Mouse (Mus musculus) retina, embryonic 14.5 days (tissue): Measurements from ENCODE around the gene Ablim1.
A peak's percentile ranks its signal among the peaks of the same experiment; 100 is the strongest.

ENCODE experiments used
- DNase-seq: peaks from one replicate; pipeline ENCODE4 v3.0.0-alpha.2; 2015; ENCODE audit warnings: low spot score

The Ablim1 gene

DNA sequence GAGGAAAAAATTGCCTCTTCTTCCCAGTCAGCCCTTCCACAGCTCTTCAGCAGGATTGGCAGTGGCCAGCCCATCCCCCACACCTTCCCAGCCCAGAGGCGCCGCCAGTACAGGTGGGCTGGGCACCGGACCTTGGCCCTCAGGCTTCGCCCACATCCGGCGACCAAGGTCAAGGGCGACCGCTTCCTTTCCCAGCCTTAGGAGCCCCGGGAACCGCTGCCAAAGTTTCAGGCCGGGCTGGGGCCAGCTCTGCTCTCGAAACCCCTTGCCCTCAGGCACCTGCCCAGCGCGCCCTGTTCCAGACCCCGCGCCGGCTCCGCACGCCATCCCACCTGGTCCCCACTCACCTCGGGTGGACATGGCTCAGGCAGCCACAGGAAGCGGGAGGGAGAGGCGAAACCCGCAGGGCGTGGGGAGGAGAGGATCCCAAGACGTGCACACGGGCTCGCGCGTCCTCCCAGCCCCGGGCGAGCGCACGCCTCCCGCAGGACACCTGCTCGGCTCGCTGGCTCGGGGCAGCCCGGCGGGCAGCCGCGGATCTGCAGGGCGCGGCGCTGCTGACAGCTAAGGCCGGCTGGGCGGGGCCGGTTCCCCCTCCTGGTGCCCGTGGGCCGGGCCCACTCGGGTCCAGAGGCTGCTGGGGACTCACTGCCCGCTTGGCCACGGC is at the start of gene Ablim1:
Gene Ablim1 (minus strand): TSS at position 574 of the 667 bp plus-strand sequence.
- peak; percentile 60 for DNase-seq

DNA sequence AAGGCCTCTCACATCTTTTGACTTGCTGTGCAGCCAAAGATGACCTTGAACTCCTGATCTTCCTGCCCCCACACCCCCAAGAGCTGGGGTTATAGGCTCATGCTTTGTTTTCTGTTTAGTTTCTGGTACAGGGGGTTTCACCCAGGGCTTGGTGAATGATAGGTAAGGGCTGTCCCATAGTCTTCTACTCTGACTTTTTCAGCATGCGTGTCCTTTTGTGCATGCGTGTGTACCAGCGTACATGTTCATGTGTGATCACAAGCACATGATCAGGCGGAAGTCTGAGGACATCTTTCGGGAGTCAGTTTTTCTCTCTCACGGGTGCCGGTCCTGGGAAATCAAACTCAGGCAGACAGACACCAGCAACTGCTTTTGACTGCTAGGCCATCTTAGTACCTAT is 48.8 kb upstream of the Ablim1 start:
- no peak for DNase-seq

DNA sequence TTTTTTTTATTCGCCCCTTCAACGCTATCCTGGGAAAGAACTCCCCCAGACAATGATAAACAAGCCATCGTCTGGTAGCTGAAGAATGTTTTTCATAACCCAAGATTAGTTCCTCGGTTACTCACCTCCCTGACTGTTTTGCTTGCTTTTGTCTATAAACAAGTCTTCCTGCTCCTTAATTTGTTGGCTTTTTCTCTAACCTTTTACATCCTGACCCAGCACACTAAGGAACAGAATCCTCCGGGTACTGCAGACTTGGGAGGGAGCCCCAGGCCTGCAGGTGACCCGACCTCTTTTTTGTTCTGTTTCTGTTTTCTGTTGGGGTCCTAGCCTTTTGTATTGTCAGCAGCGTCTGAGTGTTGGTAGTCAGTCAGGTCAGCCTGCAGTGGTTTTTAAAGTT is 48.4 kb upstream of the Ablim1 start:
- no peak for DNase-seq

DNA sequence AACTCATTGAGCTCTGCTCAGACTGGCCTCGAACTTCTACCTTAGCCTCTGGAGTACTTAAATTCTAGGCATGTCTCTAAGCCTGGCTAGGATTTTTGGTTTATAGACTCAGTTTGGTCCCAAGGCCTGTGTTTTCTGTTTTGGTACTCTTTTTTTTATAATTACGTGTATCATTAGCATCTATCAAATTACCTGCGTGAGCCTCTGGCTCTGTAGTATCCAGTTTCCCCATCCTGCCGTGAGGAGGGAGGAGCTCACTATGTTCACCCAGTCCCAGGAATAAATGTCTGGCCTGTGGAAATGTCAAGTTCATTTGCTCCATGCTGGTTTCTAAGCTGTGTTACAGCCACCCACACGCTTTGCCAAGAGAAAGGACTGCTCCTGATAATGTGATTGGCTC is 47.9 kb upstream of the Ablim1 start:
- no peak for DNase-seq

DNA sequence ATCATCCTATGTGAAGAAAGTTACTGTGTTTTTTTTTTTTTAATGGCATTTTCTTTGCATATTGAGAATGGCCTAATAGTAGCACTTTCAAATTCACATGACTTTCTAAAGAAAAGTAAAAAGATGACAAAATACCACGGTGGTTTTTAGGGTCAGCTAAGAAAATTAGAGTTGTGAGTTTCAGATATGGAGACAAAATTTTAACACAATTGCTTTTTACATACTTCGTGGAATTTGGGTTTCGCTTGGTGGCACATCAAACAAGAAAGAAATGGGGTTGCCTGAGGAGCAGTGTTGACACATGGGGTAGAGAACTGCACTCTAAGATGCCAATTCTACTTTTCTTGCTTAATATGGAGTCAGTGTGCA is 47.2 kb upstream of the Ablim1 start:
- DNase-seq: no peak

DNA sequence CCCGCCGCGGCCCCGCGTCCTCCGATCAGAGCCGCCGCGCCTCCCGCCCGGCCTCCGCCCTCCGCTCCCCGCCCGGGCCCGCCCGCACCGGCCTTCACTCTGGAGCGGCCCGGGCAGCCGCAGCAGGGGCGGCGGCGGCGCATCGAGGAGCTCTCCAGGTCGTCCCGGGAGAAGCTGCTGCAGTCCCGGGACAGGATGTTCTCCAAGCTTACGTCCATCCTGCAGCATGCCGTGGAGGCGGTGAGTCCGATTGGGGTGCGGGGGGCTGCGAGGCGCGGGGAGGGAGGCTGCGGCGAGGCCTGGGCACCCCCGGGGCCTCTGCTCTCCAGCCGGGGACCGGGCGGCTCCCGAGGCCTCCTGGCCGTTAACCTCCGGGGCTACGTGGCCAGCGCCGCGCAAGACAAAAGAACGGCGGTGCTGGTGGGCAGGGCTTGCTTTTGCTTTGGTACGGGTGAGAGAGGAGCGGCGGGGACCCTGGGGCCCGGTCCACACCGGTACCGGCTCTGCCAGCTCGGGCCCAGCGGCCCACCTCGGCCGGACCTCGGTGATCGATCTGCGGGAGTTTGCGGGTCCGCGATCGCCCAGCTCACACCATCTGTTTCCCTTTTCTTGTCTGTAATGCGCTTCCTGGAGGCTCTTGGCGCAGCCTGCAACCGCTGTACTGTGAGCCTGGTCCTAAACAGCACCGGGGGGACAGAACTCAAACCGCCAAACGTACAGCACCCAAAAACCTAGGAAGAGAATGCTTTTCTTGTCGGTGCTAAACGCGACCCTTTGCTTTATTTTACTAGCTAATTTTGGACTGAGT is 46.6 kb upstream of the Ablim1 start:
- DNase-seq: peak; percentile 65

DNA sequence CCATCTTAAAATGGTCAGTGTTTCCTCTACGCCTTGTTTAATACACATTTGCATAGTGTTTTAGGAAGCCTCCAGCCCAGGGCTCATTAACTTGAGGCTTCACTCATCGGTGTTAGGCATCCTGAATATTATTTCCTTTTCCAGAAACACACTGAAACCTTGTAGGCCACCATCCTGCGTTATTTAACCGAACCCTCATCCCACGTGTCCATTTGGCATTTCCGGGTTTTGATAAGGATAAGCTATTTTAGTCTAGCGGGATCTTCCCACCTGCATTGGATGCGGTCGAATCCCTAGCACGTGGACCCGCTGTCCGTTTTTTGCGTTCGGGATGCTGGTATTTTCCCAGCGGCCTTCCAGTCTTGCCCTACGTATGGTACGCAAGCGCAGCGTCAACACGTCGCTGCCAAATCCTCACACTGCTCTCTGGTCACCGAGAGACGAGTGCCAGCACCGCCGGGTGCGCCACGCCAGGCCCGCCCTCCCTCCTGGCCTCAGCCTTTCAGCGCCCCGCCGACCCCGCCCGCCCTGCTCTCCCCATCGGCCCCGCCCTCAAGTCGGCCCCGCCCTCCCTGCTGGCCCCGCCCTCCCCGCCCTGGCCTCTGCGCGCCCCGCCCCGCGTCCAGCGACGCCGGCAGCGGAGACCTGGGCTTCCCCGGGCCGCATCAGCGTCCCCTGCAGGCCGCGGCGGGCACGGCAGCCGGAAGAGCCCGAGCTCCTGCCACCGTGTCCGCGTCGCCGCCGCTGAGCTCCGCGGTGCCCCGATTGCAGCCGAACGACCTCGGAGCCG is 45.8 kb upstream of the Ablim1 start, which contains the start of gene Fam160b1:
Gene Fam160b1 (plus strand): TSS at position 340 of the 790 bp plus-strand sequence.
- DNase-seq: peak; percentile 95

DNA sequence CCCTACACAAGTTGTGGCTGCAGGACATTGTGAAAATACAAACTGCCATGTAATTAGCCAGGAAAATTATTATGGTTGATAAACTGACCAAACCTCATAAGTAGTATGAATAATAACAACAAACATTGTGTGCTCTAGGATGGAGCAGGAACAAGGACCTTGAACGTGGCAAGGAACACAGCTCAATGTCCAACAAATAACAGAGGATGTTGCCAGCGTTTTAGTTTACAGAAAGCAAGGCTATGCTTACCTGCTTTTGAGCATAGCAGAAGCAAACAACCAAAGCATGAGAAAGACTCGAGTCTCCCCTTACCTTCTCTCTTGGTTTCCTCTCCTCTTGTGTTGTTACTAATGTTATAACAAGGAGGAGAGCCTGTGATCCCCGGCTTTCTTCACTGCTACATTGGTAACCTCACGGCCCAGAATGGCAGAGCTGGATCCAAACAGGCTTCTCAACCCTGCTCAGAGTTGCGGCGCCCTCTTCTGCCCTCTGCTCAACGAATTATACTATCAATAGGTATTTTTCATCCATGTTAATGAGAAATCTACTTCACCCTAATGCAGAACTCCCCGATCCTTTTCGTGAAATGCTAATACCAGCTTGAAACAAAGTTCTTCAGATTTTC is 45.1 kb upstream of the Ablim1 start:
- DNase-seq: no peak

DNA sequence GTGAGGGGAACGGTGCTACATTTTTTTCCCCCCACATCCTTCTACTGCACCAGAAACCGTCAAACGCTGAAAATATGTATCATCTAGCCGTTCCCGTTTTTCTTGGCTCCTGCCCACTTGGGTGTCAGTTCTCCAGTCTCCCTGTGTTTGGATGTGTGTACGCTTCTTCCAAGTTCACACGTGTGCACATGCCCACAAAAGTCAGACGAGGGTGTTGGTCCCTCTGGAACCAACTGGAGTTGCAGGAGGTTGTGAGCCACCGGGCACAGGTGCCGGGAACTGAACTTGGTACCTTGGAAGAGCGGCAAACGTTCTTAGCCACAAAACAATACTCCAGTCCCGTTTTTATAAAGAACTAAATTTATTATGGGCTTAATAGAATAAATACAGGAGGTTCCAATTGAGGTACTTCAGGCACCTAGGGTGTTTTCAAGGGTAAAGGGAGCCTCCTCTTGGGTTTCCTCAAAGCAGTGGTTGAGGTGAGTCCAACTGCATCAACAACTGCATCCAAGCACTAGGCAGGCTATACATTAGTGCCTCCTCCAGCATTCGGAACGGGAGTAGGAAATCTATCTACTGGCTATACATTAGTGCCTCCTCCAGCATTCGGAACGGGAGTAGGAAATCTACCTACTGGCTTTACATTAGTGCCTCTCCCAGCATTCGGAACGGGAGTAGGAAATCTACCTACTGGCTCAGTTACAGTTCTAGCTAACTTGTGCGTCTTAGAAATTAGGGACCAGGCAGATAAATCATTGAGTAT is 44.3 kb upstream of the Ablim1 start:
- DNase-seq: no peak

DNA sequence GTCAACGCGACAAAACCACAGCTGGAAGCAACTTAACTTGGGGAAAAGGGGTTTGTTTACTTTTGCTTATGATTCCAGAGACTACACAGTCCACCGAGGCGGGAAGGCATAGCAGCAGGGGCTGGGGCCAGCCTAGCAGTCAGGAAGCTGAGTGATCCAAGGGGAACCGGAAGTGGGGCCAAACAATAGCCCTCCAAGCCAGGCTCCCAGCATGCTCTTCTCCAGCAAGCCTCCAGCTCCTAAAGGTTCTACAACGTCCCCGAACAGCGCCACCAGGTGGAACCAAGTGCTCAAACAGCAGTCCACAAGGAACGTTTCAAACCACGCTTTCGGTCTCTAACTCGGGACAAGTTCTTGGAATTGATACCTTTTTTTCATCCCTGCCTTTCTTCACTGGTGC is 43.6 kb upstream of the Ablim1 start:
- peak; percentile 56 for DNase-seq

DNA sequence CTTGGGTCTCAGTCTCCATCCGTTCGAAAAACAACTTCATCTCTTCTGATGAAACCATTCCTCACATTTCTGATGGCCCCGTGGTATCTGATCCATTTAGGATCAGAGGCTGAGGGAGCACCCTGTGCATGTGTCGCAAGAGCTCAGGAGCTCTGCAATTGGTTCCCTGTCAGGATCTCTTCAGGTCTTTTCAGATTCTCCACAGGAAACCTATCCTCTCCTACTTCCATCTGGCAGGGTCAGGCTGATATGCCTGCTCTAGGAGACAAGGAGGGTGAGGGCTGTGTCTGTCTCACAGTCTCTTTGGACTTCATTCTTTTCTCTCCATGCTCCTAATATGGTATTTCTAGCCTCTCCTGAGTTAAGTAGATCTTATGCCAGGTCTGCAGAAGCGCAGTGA is 43.1 kb upstream of the Ablim1 start:
- no peak for DNase-seq

DNA sequence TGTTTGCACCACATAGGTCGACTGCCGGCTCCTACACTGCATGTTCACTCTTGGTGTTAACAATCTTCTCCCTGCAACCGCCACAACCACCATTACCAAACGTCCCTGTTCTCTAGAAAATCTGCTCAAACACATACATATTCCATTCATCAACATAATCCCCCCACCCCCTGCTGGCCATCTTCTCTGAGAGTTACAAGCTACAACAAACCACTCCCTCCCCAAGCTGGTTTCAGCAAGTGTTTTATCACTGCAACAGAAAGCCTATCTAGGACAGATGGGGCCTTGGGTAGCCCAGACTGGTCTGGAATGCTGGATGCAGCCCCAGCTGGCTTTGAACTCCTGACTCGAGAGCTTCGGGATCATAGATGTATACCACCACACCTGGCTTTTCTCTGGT is 42.5 kb upstream of the Ablim1 start:
- no peak for DNase-seq

DNA sequence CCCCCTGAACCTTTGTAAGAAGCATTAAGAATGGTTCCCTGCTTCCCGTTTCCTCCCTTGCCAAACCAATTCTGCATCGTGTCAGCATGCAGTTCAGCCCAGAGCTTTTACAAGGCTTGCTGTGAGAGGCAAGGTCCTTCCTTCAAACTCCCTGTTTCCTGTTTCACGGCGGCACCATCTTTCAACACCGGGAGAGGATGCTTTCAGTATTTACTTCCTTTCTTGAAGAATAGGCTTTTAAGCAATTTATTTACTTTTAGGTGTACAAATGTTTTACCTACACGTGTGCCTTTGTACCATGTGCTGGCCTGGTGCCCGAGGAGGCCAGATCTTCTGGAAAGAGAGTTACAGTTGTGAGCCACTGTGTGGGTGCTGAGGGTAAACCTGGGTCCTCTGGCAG is 41.6 kb upstream of the Ablim1 start:
- DNase-seq: no peak

DNA sequence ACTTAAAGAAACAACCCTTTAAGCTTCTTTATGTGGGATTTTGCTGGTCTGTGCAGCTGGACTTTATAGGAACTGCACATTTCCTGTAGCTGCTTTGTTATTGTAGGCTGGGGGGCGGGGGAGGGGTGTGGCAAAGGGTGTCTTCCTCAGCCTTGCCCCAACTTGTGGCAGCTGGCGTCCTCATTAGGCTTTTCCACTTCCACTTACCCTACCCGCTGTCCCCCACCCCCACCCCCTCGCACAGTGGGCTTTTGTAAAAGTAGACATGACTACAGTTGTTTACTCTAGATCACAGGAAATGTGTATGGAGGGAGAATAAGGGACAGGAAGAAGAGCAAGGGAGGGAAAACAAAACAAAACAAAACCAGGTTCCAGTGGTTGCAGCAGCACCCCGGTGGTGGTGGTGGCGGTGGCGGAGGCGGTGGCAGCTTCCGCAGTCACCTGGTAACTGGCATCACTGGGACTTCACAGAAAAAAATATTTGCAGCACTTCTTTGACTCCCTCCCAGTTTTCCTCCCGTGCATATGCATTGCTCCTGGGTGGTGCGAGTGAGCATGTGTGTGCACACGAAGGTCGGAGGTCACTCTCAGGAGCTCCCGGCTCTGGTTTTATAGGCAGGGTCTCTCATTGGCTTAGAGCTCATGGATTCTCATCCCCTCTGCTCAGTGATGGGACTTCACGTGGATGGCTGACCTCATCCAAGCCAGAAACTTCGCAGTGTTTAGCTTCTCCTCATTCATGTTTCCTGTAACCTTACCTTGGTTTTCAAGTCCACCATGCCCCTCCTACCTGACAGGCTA is 40.9 kb upstream of the Ablim1 start:
- DNase-seq: peak; percentile 28

DNA sequence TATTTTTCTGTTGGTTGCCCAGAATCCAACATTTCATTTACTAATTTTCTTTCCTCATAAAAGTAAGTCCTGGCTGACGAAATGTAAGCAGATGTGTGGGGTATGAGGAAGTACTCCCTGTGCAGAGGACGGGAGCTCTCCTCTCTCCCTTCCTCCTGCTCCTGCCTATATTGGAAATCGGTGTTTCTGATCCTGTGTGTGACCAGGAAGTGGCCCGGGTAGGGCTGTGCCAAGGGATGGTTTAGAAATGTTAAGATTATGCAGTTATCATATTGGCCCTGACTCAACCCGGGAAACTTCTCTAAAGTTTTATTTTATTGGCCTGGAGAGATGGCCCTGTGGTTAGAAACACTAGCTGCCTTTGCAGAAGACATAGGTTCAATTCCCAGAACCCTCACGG is 40.0 kb upstream of the Ablim1 start:
- no peak for DNase-seq

DNA sequence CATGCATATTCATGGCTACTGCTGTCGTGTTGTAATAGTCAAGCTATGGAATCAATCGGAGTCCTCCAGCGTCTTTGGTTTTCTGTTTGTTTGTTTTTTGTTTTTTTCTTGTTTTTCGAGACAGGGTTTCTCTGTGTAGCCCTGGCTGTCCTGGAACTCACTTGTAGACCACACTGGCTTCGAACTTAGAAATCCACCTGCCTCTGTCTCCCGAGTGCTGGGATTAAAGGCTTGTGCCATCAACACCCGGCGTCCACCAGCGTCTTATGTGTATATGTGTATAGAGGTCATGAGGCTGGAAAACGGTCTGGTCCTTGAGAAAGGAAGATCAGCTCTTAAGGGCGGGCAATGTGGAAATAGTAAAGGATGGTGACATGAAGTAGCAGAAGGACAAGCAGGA is 39.3 kb upstream of the Ablim1 start:
- DNase-seq: no peak

DNA sequence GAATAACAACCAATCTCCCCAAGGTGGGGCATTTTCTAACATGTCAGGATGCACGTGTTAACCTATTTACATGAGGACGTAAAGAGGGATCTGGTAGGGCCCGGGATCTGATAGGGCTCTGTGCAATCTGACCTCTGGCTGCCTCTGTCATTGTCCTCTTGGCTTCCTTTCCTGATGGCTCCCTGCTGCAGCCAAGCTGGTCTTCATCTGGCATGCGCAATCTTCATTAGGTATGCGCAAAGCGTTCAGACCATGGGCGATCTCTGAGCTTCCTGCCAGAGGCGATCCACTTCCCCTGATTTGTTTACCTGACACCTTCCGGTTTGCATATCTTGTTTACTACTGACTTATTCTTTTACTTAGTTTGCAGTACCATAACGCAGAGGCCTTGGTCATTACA is 38.5 kb upstream of the Ablim1 start:
- DNase-seq: no peak

DNA sequence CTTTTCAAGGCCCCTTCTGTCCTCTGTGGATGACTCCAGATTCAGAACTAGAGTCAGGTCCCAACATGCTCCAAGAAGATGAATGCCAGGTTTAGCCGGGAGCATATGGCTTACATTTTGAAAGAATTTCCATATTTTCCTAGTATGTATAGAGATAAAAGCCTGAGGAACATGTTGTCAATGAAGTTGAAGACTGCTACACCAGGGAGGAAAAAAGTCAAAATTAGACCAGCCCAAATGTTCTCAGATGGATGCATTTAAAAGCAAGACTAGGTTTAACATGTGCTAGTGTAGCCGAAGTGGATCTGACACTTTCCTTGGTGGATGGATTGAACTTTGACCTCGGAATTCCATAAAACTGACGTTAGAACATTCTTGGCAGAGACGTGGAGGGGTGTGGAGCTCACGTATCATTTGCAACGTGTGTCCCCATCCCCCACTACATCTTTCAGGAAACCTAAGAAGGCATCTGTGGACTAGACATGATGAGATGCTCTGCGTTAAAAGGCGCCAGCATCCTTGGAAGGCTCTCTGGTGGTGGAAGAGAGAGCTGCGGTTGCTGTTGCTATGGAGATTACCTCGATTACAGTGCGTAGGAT is 37.7 kb upstream of the Ablim1 start:
- no peak for DNase-seq

DNA sequence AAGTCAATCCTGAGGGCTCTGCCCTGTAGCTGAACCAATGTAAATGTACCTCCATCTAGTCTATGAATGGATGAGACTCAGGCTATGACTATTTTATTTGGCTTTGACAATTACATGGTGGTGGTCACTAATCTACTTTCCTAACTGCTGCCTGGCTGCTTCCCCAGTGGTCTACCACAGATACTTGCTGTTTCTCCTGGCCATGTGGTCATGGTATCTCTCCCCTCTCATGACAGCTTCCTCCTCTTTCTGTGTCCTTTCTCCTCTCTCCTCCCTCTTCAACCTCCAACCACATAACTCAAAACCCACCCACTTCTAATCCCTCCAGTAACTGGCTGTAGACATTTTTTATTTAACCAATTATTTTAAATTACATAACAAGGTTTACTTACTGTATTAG is 34.4 kb upstream of the Ablim1 start:
- DNase-seq: no peak

DNA sequence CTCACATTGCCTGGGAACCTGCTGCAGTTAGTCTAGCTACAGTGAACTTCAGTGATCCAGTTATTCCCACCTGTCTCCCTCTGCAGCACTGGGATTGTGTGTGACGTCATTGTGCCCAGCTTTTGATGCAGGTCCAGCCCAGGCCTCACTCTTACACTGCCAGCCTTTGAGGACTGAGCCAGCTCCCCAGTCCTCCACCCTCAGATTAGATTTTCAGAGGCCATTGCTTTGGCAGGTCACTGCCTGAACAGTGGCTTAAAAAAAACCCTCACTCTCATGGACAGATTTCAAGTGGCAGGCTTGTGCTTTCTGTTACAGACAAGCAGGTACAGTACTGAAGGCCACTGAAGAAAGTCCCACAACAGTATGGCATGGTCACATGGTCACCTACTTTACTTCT is 30.0 kb upstream of the Ablim1 start:
- DNase-seq: no peak
